Mouse (Mus musculus) skeletal muscle tissue, postnatal 0 days (tissue): ENCODE results near the gene Prpf8. TPM values are rescaled to one million over a fixed set of nuclear protein-coding genes. Genes with fewer than 3 reads are reported as not detected.

Source experiments
- microRNA counts: library from miRNA; unstranded; fragments of <30 nt; microRNA quantifications from one replicate; lab custom pipeline; 2015
- microRNA-seq, 2 experiments: library from miRNA; unstranded; fragments of <30 nt; microRNA quantifications; one replicate each; pipeline ENCODE4; 2016
- polyA plus RNA-seq: library from polyadenylated mRNA; unstranded; fragments of >200 nt; fragmentation: Nextera tagmentation; extraction: Ambion mirVana; gene quantifications from 2 replicates; pipeline ENCODE4 v1.2.1, GENCODE M21; 2015

Prpf8 gene
- polyA plus RNA-seq = 15.5 and 16.9 TPM in 2 replicates

DNA sequence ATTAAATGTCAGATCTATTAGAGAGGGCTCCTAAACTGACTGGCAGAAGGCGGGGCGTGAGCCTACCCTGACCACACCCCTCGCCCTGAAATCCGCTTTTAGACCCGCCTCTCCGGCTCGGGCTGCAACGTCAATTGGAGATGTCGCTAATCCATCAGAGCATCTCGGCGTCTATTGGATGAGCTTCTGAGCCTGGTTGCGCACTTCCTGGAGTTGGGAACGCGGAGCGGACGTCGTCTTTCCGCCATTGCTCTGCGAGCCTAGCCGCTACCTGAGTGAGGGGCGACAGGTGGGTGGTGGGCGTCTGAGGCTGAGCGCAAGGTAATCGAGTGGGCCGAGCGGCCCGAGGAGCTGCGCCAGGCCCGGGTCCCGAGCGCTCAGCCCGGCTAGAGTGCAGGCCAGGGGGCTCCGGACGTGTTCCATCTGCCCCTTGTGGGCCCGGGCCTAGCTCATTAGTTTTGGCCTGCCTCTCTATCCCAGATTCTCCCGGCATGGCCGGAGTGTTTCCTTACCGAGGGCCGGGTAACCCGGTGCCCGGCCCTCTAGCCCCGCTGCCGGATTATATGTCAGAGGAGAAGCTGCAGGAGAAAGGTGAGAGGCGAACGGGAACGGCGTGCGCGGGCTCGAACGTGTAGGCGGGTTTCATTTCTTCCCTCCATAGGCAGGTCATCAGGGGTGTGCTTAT is at the start of gene Prpf8:
Gene Prpf8, plus strand, starts transcription at position 216 of the 685 bp plus-strand sequence.

DNA sequence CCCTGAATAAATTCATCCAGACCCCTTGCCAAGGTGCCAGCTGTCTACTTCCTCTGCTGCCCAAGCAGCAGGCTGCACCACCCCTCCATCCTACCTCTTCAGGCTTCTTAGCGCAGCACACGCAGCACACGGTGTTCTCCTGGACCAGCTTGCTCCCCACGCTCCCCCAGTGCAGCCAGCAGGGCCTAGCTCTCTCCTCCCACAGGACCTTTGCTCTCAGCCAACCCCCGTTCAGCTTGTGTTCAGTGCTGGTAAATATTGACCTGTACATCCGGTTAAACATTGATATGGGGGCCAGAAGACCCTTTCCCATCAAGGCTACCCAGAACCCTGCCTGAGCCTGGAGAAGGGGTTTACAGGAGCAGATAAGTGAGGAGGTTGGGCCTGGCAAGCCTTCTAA is 47.3 kb upstream of the Prpf8 start, which contains the start of gene Serpinf2:
Gene Serpinf2, minus strand, starts transcription at position 229 of the 400 bp plus-strand sequence.

DNA sequence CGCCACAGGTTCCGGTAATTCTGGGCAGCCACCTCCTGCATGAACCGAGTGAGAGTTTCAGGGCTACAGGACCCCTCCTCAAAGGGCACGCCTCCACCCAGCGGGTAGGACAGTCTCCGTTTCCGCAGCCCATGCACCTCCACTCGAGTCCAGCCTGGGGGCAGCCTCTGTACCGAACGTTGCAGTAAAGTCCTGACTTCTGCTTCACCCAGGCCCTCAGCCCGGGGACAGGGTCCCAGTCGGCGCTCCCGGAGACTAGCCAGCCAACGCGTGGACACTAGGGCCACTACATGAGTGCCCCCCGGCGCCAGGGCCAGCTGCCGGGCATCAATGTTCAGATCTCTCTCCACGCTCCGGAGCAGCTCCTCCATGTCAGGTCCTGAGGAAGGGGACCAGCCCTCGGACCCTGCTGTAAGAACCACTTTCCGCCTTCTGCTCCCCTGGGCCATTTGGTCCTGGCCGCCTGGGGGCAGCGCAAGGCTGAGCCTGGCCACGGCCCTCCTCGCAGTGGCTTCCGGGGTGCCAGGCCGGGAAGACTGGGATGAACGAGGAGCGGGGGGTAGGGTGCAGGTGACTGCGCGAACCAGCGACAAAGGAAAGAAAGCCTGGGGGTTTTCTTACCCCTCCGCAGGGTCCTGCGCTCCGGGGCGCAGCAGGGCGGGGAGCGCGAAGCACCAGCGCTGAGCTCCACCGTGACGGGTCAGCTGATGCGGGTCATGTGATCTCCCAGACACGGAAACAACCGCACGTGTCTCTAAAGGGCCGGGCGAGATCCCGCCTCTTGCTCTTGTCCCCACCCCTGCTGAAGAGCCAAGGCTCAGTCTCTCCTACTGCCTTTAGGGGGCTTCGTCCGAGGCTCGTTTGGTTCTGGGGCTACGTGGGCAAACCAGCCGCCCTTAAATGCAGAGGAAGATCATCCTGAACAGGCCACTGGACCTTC is 32.4 kb upstream of the Prpf8 start, which contains the start of gene Wdr81:
Gene Wdr81, minus strand, starts transcription at position 727 of the 940 bp plus-strand sequence.

DNA sequence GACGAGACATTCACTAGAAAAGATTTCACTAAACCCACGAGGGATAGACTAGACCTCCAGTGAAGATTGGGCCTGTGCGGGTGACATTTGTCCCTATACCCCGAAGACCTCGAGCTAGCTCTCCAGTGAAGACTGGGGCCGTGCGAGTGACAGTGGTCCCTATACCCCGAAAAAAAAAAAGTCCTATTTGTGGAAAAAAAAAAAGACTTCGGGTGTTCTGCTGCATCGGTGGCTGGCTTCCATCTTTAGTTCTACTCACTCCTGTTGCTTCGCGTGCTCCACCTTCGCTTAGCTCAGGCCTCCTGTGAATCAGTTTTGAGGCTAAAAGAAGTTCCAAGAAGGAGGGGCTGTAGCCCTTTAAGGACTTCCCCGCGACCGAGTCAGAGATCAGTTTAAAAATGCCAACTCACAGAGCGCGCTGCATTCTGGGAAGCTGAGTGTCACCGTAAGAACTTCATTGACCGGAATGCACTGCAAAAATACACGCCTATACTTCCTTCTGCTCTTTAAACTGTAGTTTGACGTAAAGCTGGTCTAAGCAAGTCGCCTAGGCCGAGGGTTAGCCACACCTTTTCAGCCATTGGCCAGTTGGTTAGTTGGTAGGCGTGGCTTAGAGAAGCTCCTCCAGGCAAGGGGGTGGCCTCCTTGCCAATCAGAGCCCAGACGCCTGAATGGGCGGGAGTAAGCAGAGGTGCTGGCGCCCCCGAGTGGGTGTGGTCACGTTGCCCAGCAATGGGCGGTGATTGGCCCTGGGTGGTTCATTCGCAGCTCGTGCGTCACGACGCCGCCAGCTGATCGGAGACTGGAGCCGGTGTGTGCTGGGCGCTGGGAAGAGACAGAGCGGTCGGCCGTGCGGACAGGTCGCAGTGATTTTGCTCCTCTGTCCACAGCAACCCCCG is 25.5 kb upstream of the Prpf8 start, which contains the start of gene Tlcd2:
Gene Tlcd2, plus strand, starts transcription at position 872 of the 899 bp plus-strand sequence.

GRCm38 (mm10) chr11:75509741-75510626 is 23.4 kb downstream of the Prpf8 start, which contains the start of gene Rilp:
Rilp (plus strand) TSS chr11:75510094.

GRCm38 (mm10) chr11:75513336-75513735 is 26.7 kb downstream of the Prpf8 start, which contains the start of gene Scarf1:
Scarf1 (plus strand) TSS chr11:75513540.

DNA sequence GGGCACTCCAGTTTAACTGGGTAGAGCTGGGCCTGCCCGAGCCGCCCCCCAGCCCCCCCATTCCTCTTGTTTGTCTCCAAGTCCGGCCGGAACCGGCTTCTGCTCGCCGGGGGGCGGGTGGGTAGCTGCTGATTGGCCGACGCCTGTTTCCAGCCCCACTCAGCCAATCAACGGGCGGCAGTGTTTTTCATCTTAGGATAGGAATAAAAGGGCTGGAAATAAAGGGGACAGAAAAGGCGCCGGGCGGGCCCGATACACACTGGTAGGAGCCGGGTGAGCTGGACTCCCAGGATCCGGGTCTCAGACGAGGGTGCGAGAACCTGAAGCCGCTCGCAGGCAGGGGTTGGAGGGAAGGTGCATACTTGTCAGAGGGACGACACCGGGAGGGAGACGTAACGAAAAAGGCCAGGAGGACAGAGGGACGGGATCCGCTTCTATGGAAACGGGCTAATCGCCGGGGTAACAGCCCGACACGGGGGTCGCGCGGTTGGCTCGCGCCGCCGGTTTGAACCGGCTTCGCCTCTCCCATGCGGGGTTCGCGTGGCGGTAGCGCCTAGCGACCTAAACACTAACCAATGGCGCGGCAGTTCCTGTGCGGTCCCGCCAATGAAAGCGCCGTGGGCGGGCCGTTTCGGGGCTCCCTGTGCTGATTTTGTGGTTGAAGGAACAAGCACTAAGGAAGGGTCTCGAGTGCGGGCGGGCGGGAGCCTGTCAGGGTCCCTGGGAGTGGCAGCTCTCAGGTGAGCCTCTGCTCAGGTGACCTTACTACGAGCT is 45.0 kb downstream of the Prpf8 start, which contains the start of gene Slc43a2:
Gene Slc43a2, plus strand, starts transcription at position 226 of the 774 bp plus-strand sequence.

MicroRNAs within 50 kb of the gene (microRNA counts, 519-probe panel; counts per million panel counts)
- microRNA mmu-miR-22 (lab: Ali Mortazavi, UCI) = 6,766 counts per million, percentile 95 among the panel's probes with 10 or more counts

Small RNAs within 50 kb of the gene (microRNA-seq; reads per million reads assigned to microRNA genes)
- 16,232 to 16,668 reads per million in 2 experiments for gene Mir22
- 0 reads per million in 2 experiments for gene Mir3971

Other genes starting within 250 kb of the Prpf8 start
- gene Rpa1, start 138.5 kb upstream of the Prpf8 start, polyA plus RNA-seq = 36.4 and 38.5 TPM in 2 replicates
- 9.9 and 12.0 TPM in 2 replicates for gene Smyd4, start 138.4 kb upstream of the Prpf8 start, polyA plus RNA-seq
- 174 and 240 TPM in 2 replicates for gene Serpinf1, start 64.1 kb upstream of the Prpf8 start, polyA plus RNA-seq
- gene Serpinf2, start 47.2 kb upstream of the Prpf8 start, polyA plus RNA-seq = 0.23 and 0.29 TPM in 2 replicates
- gene Wdr81, start 32.1 kb upstream of the Prpf8 start, polyA plus RNA-seq = 2.7 TPM in 2 replicates
- gene Tlcd2, start 25.1 kb upstream of the Prpf8 start, polyA plus RNA-seq = 14.1 TPM in 2 replicates
- gene Rilp, start 23.3 kb downstream of the Prpf8 start, polyA plus RNA-seq = 10.7 and 12.4 TPM in 2 replicates
- gene Scarf1, start 26.7 kb downstream of the Prpf8 start, polyA plus RNA-seq = 5.8 and 6.0 TPM in 2 replicates
- gene Slc43a2, start 44.9 kb downstream of the Prpf8 start, polyA plus RNA-seq = 7.1 and 7.8 TPM in 2 replicates
- gene Pitpna, start 101.3 kb downstream of the Prpf8 start, polyA plus RNA-seq = 57.1 and 65.3 TPM in 2 replicates
- gene Inpp5k, start 144.2 kb downstream of the Prpf8 start, polyA plus RNA-seq = 31.7 and 38.0 TPM in 2 replicates
- 34.2 and 40.5 TPM in 2 replicates for gene Myo1c, start 163.7 kb downstream of the Prpf8 start, polyA plus RNA-seq
- 54.1 and 58.5 TPM in 2 replicates for gene Crk, start 192.4 kb downstream of the Prpf8 start, polyA plus RNA-seq
- gene Ywhae, start 246.1 kb downstream of the Prpf8 start, polyA plus RNA-seq = 485 and 554 TPM in 2 replicates